Mouse (Mus musculus): ENCODE data around the gene Grhl3. TPM values are rescaled to one million over a fixed set of nuclear protein-coding genes. Genes with fewer than 3 reads are reported as not detected.

The Grhl3 gene
- total and polyA plus RNA-seq, 3 experiments = not detected

DNA sequence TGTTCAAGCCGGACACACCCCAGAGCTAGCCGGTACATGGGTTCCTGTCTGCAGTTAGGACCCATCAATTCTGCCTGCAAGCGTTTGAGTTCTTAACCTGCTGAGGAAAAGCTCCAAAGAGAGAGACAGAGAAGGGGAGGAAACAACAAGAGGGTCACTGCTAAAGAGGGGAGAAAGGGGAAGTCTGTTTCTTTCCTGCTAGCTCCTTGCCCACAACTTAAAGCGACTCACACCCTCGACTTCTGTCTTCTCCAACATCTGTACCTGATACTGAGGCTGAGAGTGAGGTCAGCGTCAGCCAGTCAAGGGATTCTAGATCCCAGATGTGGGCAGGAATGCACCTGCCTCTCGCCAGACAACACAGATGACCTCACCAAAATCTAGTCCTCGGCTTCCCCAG is 1.2 kb downstream of the Grhl3 start:
- dilution Hi-C loops (cut with MboI; ENCODE audit: extremely low pct_ligation_motif_present, extremely low pct_unique_long_range_greater_than_20kb, low sequenced_read_pairs) = no loop called here
- Histone ChIP-seq H3K27me3 (replicated peaks) (peaks cover 96% of the 10 kb centered on the region), H3K79me2 (replicated peaks; ENCODE audit: control insufficient read depth, extremely low read depth, insufficient read depth, poor library complexity, severe bottlenecking) (no peaks in the 10 kb centered on the region), H3K4me2 (ENCODE audit: insufficient read depth, low read depth, poor library complexity, severe bottlenecking) (peak overlapping the region; percentile 60; the same call in 1 of the 2 replicates), H3K4me1 (ENCODE audit: control insufficient read depth in 1 of 2, insufficient read depth in 2 of 2) (peaks cover 14 to 42% of the 10 kb centered on the region in 2 experiments), H3K9ac (ENCODE audit: insufficient read depth, low read depth) (no peak overlapping the region), H3K4me3 (replicated peaks in 1 of 3; ENCODE audit: low read depth in 2 of 3, low read length in 2 of 3, poor library complexity in 1 of 3) (no peak overlapping the region), H3K27ac (ENCODE audit: insufficient read depth, low read depth) (no peak overlapping the region), H3K9me3 (replicated peaks; ENCODE audit: low read length) (no peaks in the 10 kb centered on the region), H3K36me3 (replicated peaks in 1 of 2; ENCODE audit: control insufficient read depth in 1 of 2, insufficient read depth in 1 of 2, low read length in 1 of 2) (no peaks in the 10 kb centered on the region)
- DNase-seq (ENCODE audit: extremely low read depth) = no peak
- in situ Hi-C loops (cut with MboI; ENCODE audit: low pct_ligation_motif_present, low pct_unique_long_range_greater_than_20kb, low sequenced_read_pairs) = no loop called here
- TF ChIP-seq ETS1 (conservative IDR thresholded peaks at IDR 0.05; ENCODE audit: low read depth, low read length) (no peak), ZNF384 (IDR thresholded peaks at IDR 0.05; ENCODE audit: low read depth, low read length) (no peak), MAX (IDR thresholded peaks at IDR 0.05; ENCODE audit: low read length) (no peak), SMC3 (IDR thresholded peaks at IDR 0.05; ENCODE audit: low read depth, low read length) (no peak), ELF1 (IDR thresholded peaks at IDR 0.05; ENCODE audit: low read depth, low read length) (no peak), PAX5 (IDR thresholded peaks at IDR 0.05; ENCODE audit: low read length) (no peak), RAD21 (IDR thresholded peaks at IDR 0.05; ENCODE audit: low read depth, low read length) (no peak), TCF12 (IDR thresholded peaks at IDR 0.05; ENCODE audit: low read depth, low read length) (no peak), ZC3H11A (IDR thresholded peaks at IDR 0.05; ENCODE audit: low read depth, low read length) (no peak), ZMIZ1 (IDR thresholded peaks at IDR 0.05; ENCODE audit: low read depth, low read length) (no peak), GABPA (IDR thresholded peaks at IDR 0.05; ENCODE audit: insufficient replicate concordance, low read depth, low read length) (no peak), MEF2A (IDR thresholded peaks at IDR 0.05; ENCODE audit: borderline replicate concordance, low read depth, low read length) (no peak), NELFE (IDR thresholded peaks at IDR 0.05; ENCODE audit: low read depth, low read length) (no peak), HCFC1 (IDR thresholded peaks at IDR 0.05; ENCODE audit: low read depth, low read length) (no peak), JUND (conservative IDR thresholded peaks at IDR 0.05; ENCODE audit: low read depth, low read length) (no peak), BHLHE40 (IDR thresholded peaks at IDR 0.05; ENCODE audit: low read depth, low read length) (no peak), TBP (conservative IDR thresholded peaks at IDR 0.05; ENCODE audit: low read depth, low read length) (no peak), JUN (IDR thresholded peaks at IDR 0.05; ENCODE audit: insufficient read depth, low read depth, low read length) (no peak)

DNA sequence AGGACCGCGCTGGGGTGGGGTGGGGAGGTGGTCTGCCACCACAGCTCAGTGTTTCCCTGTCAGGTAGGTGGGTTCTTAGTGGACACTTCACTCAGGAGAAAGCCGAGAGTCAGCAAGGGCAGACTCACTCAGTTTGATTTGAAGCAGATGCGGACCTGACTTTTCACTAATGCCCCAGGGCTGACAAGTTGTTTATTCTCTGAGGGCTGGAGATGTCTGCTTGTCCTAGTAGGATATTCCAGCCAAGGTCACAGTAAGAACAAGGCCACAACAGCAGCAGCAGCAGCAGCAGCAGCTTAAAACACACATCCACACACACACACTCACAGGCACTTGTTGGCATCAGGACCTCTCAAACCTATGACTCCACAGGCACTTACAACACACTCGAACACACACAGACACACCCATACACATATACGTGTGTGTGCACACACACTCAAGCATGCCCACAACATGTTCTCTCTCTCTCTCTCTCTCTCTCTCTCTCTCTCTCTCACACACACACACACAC is 2.3 kb downstream of the Grhl3 start:
- Histone ChIP-seq H3K9me3 (replicated peaks; ENCODE audit: low read length) (no peaks in the 10 kb centered on the region), H3K4me1 (ENCODE audit: control insufficient read depth in 1 of 2, insufficient read depth in 2 of 2) (peaks cover 14 to 42% of the 10 kb centered on the region in 2 experiments), H3K36me3 (replicated peaks in 1 of 2; ENCODE audit: control insufficient read depth in 1 of 2, insufficient read depth in 1 of 2, low read length in 1 of 2) (no peaks in the 10 kb centered on the region), H3K27ac (ENCODE audit: insufficient read depth, low read depth) (no peak overlapping the region), H3K4me2 (ENCODE audit: insufficient read depth, low read depth, poor library complexity, severe bottlenecking) (no peak overlapping the region), H3K4me3 (replicated peaks in 1 of 3; ENCODE audit: low read depth in 2 of 3, low read length in 2 of 3, poor library complexity in 1 of 3) (no peak overlapping the region), H3K27me3 (replicated peaks) (peaks cover 96% of the 10 kb centered on the region), H3K79me2 (replicated peaks; ENCODE audit: control insufficient read depth, extremely low read depth, insufficient read depth, poor library complexity, severe bottlenecking) (no peaks in the 10 kb centered on the region), H3K9ac (ENCODE audit: insufficient read depth, low read depth) (no peak overlapping the region)
- DNase-seq (ENCODE audit: extremely low read depth) = no peak
- TF ChIP-seq MYC (IDR thresholded peaks at IDR 0.05; ENCODE audit: low read depth, low read length) (no peak), RCOR1 (conservative IDR thresholded peaks at IDR 0.05; ENCODE audit: low read depth, low read length) (no peak)
- dilution Hi-C loops (cut with MboI; ENCODE audit: extremely low pct_ligation_motif_present, extremely low pct_unique_long_range_greater_than_20kb, low sequenced_read_pairs) (no loop called here), in situ Hi-C loops (cut with MboI; ENCODE audit: low pct_ligation_motif_present, low pct_unique_long_range_greater_than_20kb, low sequenced_read_pairs) (no loop called here)
